Mouse (Mus musculus): Measurements from ENCODE around the gene Rbfox1.

The Rbfox1 gene

DNA sequence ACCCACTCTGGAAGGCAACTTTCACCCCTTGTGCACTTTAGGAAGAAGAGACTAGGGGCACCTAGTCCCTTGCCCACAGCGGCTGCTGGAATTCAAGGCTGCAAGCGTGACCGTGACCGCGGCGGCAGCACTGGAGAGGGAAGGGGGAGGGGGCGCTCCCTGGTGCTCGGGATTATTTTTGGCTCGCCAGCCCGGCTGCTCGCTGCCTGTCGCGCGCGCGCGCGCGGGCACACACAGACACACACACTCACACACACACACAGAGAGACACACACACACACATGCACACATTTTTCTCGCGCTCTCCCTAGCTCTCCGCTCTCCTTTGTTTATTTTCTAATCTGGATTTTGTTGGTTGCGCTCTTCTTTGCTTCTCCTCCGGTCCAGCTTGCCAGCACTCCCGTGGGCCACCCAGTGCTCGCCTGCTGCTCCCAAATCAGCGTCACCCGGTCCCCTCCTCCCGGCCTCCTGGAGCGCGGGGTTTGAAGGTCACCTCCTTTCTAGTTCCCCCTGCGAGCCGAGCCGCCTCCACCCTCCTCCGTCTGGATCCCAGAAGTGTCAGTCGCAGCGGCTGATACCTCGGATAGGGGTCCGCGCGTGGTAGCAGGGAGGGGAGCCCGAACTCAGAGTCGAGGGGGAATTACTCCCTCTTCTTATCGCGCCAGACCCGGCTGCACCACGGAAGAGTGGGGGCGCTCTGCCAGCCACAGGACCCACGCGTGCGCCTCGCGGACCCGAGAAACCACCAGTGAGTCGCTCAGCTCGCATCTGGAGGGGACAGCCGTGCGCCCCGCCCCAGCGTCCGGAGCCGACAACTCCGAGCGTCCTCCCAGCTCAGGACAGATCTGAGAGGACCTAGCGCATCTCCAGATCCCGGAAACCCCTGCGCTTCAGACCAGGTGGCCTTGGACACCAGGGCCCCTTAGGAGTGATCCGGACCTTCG lies at the start of gene Rbfox1:
Gene Rbfox1 (plus strand): TSS at position 610 of the 944 bp plus-strand sequence.
- peak; percentile 17 for DNase-seq (ENCODE audit: extremely low read depth, insufficient read length, low spot score)

DNA sequence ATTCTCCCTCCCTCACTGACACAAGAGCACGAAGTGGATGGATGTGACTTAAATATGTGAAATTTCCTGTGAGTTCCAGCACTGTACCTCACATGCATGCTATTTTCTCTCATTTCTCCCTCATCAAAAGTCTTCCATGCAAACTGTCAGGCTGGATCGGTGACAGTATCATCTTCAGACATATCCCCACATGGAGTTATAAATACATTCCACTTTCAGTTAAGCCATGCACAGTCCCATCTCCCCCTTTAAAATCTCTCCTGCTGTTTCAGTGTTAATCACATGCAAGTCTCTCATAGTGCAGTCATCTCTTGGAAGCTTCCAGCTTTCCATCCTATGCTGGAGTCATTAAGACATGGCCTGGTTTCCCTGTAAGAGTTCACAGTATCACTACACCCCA lies 48.4 kb upstream of the Rbfox1 start:
- no peak for DNase-seq (ENCODE audit: extremely low read depth, insufficient read length, low spot score)

DNA sequence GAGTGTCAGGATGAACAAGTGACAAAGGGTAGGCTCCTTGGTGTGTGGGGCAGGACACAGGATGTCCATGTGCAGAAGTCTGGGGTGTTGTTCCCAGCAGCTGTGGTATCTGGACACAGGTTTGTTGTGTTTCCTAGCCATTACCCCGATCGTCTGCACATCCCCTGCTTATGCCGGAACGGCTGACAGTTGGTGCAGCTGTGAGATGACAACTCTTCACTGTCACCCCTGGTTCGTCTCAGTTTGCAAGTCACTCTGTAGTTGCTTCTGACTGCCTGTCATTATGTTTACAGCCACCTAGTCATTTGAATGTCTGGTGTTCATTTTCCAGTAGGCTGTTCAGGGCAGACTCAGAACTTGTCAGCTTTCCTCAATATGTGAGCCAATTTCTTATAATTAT lies 44.0 kb upstream of the Rbfox1 start:
- DNase-seq (ENCODE audit: extremely low read depth, insufficient read length, low spot score) = no peak

DNA sequence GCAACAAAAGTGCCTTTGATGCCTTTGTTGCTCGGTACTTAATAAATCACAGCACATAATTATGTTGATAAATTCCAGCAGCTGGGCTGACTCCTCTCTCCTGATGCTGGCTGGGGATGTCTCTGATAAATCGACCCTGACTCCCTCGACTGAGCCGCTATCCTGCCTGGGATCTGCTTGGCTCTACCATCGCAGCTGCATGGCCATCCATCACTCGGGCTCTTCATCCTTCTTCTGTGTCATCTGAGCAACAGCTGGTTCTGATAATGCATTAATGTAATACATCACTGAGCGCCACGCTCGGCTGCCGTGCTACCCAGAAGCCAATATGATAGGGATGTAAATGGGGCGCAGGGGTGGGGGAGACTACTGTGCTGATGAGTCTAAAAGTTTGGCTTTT lies 39.5 kb upstream of the Rbfox1 start:
- no peak for DNase-seq (ENCODE audit: extremely low read depth, insufficient read length, low spot score)

DNA sequence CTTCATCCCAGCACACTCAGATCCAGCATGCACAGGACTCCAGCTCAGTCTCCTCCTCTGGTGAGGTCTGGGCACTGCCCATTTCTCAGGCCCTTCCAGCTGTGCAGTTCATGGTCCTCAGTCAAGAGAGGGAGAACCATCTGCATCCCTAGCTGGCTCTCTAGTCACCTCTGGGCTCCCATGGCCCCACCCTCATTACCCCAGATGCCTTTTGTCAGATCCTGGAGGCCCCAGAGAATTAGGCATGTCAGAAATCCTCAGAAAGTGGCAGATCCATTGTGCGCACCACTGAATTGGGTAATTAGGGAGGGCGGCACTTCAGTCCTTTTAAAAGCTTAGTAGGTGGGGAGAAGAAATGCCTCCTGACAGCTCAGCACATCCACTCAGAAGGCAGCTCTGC lies 32.1 kb upstream of the Rbfox1 start:
- no peak for DNase-seq (ENCODE audit: extremely low read depth, insufficient read length, low spot score)

DNA sequence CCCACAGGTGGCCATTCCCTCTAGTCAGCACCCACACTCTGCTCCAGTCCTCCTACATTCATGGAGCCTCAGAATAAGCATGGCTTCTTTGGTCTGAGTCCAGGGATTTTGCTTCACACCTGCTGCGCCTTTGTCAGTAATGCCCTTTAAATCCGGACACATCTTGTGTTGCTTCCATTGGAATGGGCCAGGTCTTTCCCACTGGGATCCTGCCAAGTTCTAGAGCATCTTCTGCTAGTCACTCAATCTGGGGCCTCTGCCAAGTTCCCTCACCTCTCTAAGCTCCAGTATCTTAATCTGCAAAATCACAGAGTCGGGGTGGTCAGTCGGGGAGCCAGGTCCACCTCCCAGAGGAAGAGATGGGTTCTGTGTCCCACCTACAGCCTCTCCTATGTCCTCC lies 20.8 kb upstream of the Rbfox1 start:
- DNase-seq (ENCODE audit: extremely low read depth, insufficient read length, low spot score) = no peak

DNA sequence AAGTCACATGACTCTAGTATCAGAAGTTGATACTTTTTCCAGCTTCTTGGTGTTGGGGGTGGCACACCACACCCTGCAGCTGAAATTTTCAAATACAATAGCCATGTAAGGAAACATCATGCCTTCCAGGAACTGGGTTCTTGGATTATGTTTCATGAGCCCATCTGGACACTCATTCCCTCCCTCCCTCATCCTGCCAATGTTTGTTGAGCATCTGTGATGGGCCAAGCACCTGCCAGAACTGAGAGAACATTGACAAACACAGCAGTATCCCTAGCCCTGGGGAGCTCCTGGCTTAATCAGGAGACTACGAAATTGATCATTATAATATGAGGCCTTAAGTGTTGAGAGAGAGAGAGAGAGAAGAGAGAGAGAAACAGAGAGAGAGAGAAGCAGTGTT lies 18.2 kb upstream of the Rbfox1 start:
- no peak for DNase-seq (ENCODE audit: extremely low read depth, insufficient read length, low spot score)

DNA sequence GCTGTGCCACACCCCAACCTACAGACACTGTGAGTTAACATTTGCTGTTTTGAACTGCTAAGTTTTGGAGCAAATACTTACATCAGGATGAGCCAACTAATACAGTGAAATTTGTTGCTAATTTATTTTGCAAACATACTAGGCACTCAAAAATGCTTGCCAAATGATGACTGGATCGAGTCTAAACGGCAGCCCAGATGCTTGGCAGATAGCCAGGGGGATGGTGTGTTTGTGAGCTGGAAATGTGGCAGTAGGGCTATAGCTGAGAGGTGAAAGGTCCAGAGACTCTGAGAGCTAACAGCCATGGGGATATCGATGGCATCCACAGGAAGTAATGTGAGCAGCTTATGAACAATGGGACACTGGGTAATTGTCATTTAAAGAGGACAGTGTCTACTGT lies 14.8 kb upstream of the Rbfox1 start:
- no peak for DNase-seq (ENCODE audit: extremely low read depth, insufficient read length, low spot score)

DNA sequence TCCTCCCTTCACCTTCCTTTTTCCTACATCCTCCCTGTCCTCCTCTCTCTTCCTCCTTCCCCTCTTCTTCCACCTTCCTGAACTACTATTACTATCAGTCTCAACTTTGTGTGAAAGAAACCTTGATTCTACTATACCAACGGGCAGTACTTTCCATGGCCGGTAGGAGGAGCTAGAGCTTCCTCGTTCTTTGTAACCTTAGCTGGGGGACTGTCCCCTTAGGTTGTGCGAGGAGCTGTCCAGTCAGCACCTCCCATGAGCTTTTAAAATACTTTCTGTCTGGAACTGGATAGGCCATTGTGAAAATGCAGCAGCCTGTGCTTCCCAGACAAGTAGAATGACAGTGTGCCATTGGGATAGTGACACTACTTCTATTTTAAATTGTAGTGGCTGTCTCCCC lies 3.3 kb upstream of the Rbfox1 start:
- no peak for DNase-seq (ENCODE audit: extremely low read depth, insufficient read length, low spot score)

DNA sequence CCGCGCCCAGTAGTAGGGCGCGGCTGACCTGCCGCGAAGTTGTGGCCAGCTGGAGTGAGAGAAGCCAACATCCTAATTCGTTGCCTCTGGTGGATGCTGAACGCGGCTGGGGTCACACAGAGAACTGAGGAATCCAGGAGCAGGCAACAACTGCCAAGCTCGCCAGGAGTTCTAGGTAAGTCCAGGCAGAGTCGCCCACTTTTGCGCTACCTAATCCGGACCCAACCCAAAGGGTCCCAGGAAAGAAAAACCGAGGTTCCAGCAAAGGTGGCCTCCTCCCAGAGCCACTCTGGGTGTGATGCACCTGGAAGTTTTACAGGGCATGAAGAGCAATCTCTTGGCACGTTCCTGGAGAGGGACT lies 515 bp downstream of the Rbfox1 start:
- no peak for DNase-seq (ENCODE audit: extremely low read depth, insufficient read length, low spot score)

DNA sequence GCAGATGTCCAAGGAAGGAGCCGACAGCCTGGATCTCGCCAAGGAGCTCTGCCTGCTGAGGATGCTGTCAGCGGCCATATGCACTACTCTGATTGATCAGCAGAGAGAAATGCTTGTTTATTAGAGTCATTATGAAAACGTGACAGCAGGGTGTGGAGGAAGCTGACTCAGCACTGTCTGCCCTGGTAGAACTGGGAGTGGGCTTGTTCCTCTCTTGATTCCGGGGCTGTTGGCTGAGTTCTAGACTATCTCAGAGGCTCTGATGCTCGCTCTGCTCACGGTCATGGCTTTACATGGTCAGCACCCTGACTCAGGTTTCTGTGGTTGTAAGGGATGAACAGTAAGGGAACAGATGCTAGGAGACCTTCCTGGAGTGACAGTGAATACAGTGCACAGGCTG lies 10.4 kb downstream of the Rbfox1 start:
- no peak for DNase-seq (ENCODE audit: extremely low read depth, insufficient read length, low spot score)

DNA sequence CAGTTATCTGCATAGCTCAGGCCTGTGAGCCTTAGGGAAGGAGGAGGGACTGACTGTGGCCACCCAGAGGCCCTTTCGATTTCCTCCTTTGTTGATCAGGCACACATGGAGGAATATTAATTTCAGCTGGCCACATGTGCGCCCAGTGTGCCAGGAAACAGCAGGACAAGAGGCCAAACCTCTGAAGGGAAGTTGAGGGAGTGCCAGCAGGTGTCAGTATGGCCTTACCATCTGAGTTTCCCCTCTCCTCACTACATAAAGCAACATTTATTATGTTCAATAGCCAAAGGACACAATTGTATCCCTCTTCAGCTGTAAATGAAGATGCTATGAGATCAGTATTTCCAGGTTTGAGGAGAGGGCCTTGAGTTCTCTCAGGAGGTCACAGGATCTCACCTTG lies 13.2 kb downstream of the Rbfox1 start:
- no peak for DNase-seq (ENCODE audit: extremely low read depth, insufficient read length, low spot score)

DNA sequence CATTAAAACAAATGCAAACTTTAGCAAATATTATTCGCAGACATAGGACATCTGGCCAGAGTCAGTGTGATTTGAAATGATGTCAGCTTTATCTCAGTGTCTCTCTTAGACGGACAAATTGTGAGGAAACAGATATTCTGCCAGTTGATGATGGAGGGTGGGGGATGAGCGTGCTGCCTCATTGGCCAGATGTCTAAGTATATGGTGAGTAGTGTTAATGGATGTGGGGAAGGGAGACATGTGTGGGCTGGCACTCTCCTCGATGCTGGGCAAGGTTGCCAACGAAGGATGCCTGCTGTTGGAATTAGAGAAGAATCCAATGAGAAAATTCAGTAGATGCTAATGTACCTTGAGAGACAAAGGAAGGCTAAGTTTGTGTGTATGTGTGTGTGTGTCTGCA lies 25.6 kb downstream of the Rbfox1 start:
- no peak for DNase-seq (ENCODE audit: extremely low read depth, insufficient read length, low spot score)

DNA sequence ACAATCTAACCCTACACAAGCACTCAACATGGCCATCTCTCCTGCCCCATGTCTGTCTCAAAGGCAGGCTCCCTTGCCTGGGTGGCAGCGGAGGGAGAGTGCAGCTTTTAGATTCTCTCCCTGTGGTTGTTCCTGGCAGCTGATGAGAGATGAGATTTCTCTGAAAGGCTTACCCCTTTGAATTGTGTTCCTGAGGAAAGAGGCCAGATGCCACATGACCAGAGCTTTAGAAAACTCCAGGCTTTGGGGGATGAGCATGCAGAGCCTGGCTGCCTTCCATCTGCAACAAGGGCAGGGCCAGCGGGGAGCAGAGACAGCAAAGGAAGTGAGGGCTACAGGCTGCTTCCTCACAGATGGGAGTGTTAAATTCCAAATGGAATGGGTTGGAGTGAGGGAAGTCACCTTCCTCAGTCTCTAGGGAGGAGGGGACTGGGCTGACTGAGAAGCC lies 26.7 kb downstream of the Rbfox1 start:
- no peak for DNase-seq (ENCODE audit: extremely low read depth, insufficient read length, low spot score)

DNA sequence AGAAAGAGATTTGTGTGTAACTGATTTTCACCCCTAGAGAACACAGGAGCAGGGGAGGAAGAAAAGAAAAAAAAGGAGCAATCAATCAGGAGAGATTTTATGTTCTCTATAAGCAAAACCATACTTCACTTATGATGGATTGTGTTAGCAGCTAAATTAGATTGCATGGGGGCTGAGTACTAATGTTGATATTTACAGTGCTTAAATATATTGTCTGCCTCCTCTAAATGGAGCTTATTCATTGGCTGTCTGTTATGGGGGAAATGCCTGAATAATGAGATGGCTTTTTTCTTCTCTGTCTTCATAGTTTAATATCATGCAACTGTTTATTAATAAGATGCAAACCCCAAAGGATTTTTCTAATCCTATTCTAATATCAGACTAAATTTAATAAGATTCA lies 32.8 kb downstream of the Rbfox1 start:
- DNase-seq (ENCODE audit: extremely low read depth, insufficient read length, low spot score) = no peak

DNA sequence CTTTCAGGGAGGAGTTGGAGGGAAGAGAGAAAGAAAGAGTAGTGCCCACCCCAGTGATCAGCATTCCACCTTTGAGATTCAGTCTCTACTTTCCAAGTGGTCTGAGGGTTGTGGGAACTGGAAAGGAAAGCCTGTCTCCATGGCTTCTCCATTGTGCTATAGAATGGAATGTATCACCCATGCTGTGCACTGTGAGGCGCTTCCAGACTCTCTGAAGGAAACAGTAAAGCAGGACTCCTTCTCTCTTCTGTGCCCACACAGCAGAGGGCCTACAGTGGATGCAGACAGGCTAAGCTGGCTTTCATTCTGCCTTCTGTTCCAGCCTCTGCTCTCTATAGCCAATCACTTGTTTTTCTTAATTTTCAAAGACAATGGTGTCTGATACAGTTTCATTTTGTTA lies 41.8 kb downstream of the Rbfox1 start:
- no peak for DNase-seq (ENCODE audit: extremely low read depth, insufficient read length, low spot score)

DNA sequence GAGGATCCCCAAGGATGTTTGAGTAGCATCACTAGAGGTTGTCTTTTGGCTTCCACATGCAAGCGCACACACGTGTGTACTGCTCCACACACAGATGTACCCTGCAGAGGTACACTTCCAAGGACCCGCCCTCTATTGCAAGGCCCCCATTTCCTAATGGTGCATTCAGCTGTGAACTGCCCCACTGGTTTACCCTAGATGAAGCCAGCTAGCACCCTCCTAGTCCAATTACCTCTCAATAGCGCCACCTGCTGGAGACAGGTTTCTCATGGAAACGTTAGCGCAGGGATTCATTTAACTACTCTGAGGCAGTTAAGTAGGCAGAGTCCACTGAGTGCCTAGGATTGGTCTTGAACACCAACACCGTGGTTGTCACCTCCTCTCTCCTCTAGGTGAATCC lies 46.5 kb downstream of the Rbfox1 start:
- no peak for DNase-seq (ENCODE audit: extremely low read depth, insufficient read length, low spot score)

DNA sequence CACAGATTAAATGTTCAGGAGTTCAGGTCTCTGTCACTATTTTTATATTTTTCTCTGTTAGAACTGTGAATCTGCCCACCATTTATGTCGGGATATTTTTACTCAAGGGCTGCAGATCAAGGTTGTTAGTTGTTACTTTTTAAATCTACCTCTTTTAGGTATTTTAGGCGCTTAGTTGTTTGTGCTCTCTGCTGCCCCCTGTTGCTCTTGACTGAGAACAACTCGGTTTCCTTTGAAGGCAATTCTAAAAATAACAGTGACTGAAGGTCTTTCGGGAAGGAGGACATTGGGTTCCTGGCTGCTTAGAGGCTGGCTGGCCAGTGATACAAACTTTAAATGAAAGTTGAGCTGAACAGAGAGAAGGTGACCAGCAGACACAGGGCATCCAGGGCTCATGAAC lies 54.9 kb downstream of the Rbfox1 start:
- no peak for DNase-seq (ENCODE audit: extremely low read depth, insufficient read length, low spot score)

DNA sequence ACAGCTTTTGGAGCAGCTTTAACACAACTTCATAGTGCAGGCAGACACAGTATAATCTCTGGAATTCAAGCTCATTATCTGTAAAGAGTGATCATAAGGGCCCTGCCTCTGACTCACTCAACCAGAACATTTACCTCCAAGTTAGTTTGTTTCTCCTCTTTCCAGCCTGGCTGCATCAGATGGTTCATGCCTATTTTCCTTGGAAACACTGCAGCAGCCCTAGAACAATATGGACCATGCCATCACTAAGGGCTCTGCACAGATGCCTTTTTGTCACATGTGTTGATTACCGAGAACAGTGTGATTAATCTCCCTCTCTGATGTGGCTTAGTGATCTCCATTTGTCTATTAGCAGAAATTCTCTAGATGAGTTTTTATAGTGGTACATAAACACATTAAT lies 60.5 kb downstream of the Rbfox1 start:
- DNase-seq (ENCODE audit: extremely low read depth, insufficient read length, low spot score) = no peak

DNA sequence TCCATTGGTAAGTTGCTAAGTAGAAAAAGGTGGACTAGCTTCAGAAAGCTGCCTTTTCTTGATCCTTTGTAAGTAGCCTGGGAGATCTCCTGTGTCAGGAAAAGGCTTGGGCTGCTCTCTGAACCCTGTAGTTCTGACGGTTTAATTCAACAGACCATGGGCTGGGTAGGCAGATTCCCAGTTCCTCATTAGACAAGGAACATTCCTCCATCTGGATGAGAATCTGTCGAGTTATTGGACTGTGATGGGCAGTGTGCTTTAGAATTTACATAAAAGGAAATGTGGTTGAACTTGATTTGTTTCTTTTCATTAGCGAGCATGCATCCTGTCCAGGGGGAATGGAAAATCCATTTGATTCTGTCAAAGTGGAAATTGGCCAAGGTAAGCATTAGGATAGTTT lies 68.0 kb downstream of the Rbfox1 start:
- no peak for DNase-seq (ENCODE audit: extremely low read depth, insufficient read length, low spot score)

DNA sequence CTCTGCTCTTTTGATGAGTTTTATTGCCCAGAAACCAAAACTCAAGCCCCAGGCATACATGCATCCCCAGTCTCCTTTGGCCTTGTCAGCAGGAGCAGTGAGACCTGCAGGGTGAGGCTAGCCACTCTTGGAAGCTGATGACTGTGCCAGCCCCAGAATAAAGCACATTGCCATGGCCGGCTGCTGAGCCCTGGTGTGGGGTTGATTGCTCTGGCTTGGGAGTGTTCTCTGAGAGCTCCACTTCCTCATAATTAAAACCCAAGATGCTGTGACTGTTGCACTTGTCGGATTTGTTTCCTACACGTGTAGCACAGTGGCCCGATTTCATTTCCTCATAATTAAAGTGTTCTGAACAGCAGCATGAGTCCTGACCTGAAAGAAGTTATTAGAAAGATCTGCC lies 72.3 kb downstream of the Rbfox1 start:
- DNase-seq (ENCODE audit: extremely low read depth, insufficient read length, low spot score) = no peak

DNA sequence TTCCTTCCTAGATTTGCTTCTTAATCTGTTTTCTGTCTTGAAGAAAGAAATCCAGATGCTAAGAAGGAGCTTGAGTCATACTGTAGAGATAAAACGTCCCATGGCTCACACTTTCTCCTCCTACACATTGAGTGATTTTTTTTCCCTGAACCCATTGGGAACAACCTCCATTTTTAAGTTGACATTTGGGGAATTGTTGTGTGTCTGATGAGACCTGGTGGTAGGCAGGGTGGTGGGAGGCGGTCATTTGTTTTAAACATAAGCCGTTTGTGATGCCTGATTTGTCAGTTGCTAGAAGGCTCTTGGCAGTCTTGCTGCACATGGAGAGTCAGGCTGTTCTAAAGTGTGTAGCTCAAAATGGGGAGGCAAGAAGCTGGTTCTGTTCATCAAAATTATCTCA lies 76.6 kb downstream of the Rbfox1 start:
- DNase-seq (ENCODE audit: extremely low read depth, insufficient read length, low spot score) = no peak

DNA sequence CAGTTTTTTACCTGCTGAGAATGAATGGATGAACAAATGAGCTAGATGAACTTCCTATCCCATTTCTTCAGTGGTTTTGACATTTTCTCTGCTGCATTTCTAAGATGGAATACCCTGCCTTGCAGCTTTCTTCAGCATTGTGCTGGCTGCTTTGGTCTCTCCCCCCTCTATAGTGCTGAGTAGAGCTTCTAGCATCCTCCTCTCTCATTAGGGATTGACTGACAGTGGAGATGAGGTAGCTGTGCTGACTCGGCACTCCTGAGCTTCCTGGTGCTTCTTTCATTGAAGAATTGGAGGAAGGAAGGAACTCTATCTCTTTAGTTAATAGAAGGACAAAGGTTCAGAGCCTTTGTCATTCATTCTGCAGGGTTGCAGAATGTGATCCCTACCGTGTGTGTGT lies 89.0 kb downstream of the Rbfox1 start:
- no peak for DNase-seq (ENCODE audit: extremely low read depth, insufficient read length, low spot score)
